Mouse (Mus musculus) right cerebral cortex, postnatal 10 days (tissue): ENCODE measurements at regions not wholly inside any gene's neighbourhood (a gene's known extent, or its start where the extent isn't known, plus 50 kb on each side); places are given as distances from the start of the nearest gene placed in this dataset.

ENCODE experiments used
- DNase-seq, 2 experiments: peaks; one replicate each; pipeline ENCODE4 v3.0.0; 2021; ENCODE audit warnings: low spot score in 2 of 2

DNA sequence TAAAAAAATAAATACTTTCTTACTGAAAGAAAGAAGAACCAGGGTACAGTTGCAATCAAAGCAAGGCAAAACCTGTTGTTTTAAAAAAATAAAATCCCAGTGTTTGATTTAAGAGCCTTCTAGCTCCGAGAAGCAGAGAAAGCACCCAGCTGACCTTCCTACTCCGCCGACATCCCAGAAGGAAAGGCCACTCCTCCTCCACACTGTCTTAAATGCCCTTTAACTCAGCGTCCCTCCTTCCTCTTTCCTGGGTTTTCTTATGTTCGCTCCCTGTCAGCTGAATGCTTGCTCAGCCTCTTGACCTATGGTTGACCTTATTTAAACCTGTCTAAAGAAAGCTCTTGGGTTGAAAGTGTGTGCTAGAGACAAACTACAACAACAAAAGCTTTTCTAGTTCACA is 79.1 kb downstream of the Sptssa start:
- DNase-seq, result no peak

DNA sequence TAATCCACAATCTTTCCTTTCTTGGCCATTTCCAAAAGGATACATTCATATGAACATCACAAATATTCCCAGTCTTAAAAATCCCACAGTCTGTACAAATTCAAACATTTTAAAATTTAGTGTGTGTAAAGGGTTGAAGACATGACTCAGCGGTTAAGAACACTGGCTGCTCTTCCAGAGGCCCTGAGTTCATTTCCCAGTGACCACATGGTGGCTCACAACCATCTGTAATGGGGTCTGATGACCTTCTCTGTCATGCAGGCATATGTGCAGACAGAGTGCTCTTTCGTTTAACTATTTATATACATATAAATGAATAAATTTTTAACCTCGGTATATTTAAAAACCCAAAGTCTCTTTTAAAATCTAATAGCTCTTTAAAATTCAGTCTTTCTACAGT is 79.6 kb downstream of the Sptssa start:
- no peak for DNase-seq

GRCm38 (mm10) chr12:54572866-54573265 is 83.5 kb downstream of the Sptssa start:
- peak; percentile 50 to 54 for DNase-seq

- no peak for DNase-seq
Measured at GRCm38 (mm10) chr12:54568078-54568931, 88.1 kb downstream of the Sptssa start.

GRCm38 (mm10) chr12:54567426-54567790 is 89.0 kb downstream of the Sptssa start:
- no peak for DNase-seq

DNA sequence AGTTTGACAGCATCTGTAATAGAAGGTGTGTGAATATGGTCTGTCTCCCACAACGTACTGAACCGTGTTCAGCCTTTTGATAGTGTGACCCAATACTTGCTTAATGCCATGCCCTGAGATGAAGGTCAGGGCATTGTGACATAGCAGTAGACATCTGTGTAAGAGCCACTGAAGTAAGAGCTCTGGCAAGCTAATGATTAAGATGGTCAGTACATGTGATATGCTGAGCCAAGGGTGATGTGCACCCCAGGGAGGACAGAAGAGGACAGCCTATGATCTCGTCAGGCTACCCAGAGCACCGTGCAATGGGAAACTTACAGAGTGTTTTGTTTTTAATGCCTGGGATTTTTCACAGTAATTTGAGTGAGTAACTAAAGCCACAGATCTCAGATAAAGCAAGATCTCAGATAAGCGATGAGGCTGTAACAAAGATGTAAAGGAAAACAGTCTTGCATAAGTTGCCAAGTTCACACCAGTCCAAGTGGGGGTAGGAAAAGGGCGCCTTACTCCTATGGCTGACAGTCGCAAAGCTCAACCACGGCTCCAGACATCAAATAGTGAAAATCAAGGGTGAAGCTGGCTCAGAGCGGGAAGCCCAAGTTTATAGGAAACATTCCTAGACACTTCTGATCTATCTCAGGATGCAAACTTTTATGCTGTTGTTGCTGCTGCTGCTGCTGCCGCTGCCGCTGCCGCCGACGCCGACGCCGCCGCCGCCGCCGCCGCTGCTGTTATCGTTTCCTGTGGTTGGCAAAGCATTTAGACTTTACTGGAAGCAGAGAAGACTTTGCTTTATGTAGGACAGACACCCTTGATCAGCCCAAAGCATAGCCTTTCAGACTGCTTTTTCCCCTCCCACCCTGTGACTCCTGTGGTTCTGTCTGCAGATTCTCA is 89.6 kb downstream of the Sptssa start:
- DNase-seq, result no peak

DNA sequence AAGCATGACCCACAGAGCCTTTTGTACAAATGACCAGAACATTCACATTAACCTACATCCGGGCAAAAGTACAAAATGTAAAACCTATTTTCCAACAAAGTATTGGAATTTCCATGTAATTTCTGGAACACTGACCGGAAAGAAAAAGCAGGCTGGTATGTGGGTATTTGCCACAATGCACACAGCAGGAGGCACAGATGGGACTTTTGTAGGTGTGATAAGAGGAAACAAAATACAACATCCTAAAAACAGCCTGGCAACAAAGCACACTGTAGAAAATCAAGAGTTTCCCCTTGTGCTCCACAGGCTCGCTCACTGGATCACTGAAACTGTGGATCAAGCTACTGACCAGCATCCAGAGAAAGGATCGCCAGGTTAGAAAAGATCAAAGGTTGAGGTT is 94.4 kb downstream of the Sptssa start:
- peak in 1 of 2 experiments; percentile 37 for DNase-seq

GRCm38 (mm10) chr12:54558106-54558505 is 98.3 kb downstream of the Sptssa start:
- peak; percentile 36 to 42 for DNase-seq

- DNase-seq, result no peak
Measured at GRCm38 (mm10) chr12:54549659-54550058, 106.7 kb downstream of the Sptssa start.

GRCm38 (mm10) chr12:54545821-54546608 is 110.4 kb downstream of the Sptssa start:
- peak; percentile 68 to 82 for DNase-seq

GRCm38 (mm10) chr12:54538320-54538705 is 118.1 kb downstream of the Sptssa start:
- no peak for DNase-seq

- no peak for DNase-seq
Measured at GRCm38 (mm10) chr12:54537690-54538319, 118.6 kb downstream of the Sptssa start.

DNA sequence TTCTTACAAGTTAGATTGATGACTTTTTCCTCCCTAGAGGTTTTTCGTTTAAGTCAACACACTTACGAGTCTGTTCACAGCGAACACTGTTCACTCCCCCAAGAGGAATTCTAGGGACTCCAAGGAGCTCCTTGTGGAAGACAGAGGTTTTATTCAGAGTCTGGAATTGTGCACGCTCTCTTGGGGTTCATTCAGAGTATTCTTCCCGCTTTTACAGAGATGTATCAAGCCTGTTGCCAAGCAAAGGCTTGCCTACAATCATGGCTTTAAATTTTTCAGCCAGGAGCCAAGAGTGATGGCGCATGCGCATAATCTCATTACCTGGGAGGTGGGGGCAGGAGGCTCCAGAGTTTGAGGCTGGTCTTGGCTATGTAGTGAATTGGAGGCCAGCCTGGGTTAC is 119.4 kb downstream of the Sptssa start:
- DNase-seq, result no peak

GRCm38 (mm10) chr12:54535556-54536516 is 120.5 kb downstream of the Sptssa start:
- DNase-seq, result no peak

GRCm38 (mm10) chr12:54534910-54535309 is 121.5 kb downstream of the Sptssa start:
- DNase-seq, result no peak

- DNase-seq, result no peak
Measured at GRCm38 (mm10) chr12:54533134-54533533, 123.2 kb downstream of the Sptssa start.

GRCm38 (mm10) chr12:54532062-54532461 is 124.3 kb downstream of the Sptssa start:
- DNase-seq, result no peak

- peak in 1 of 2 experiments; percentile 30 for DNase-seq
Measured at GRCm38 (mm10) chr12:54528046-54528445, 128.3 kb downstream of the Sptssa start.

DNA sequence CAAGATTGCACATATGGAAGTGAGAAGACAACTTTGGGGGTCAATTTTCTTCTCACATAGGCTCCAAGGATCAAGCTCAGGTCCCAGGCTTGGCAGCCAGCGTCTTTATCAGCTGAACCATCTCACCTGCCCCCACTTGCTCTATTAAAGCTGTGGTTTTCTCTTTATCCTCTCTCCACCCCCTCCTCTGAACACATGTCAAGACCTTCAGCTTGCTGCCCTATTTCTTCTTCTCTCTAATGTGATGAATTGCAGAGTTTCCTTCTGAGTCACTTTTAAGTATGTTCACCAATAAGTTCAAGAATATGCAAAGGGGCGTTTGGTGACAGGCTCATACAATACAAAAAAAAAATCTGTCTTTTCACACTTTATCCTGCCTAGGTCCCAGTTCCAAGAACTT is 128.8 kb downstream of the Sptssa start:
- DNase-seq, result no peak

DNA sequence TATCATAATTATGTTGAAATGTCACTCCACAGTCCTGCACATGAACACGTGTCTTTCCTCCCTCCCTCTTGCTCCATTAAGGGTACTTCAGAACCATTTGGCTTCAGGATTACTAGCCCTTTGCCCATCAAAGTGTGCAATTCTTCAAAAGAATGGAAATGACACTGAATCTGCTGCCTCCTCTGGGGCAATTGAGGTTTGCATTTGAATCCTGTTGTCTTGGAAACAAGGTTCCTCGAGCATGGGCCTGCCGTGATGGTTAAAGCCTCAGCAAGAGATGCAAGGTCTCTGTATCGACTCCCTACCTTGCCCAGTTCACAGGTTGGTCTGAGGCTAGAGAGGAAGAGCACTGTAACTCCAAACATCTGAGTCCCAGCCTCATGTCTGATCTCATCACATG is 136.0 kb downstream of the Sptssa start:
- DNase-seq, result peak in 1 of 2 experiments; percentile 23
